17 mouse cellular contexts compared by ENCODE assay signal in the genomic region with DNA sequence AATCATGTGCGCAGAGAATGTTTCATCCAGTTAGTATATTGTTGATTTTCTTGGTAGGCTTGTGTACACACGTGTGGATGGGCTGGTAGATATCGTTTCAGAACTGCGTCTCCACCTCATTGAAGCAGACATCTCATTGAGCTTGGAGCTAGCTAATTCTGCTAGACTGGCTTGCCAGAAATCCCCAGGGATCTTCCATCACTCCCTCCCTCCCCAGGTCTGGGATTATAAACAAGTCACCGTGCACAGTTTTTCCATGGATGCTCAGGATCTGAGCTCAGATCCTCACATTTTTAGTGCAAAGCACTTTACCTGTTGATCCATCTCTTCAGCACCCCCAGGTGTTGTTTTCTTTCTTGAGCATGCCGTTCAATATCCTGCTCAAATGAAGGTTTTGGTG. TPM values are rescaled to one million over a fixed set of nuclear protein-coding genes. Genes with fewer than 3 reads are reported as not detected.
"Had no signal": no experiment of that assay in that cellular context is flagged by ENCODE, and none has a peak within 500 bp of the region (broad histone marks: within the 10 kb centered on the region; RNA-seq: fewer than 3 reads in every experiment).

No protein-coding gene starts in this region.

- H3K4me3 ChIP-seq: neural tube, embryonic 15.5 days; stomach, embryonic 15.5 days had no signal

- DNase-seq: retina, postnatal 1 day; right cerebral cortex, adult 18-20 months; right cerebral cortex, postnatal 14 days; right cerebral cortex, postnatal 25 days; right cerebral cortex, postnatal 4 days; spleen, adult 18-20 months; thymus, adult 18-20 months; thymus, adult 2 months; thymus, postnatal 14 days; thymus, postnatal 25 days; thymus, postnatal 36 days; thymus, postnatal 4 days had no signal

- H3K27ac ChIP-seq: neural tube, embryonic 15.5 days; stomach, embryonic 15.5 days; stomach, postnatal 0 days had no signal

- H3K27me3 ChIP-seq: neural tube, embryonic 15.5 days; stomach, embryonic 15.5 days had no signal

- H3K4me1 ChIP-seq: stomach, embryonic 15.5 days had no signal

RNA-seq across cellular contexts. Expression of a gene that starts 22.2 kb away (rescaled TPM):
- total RNA-seq: neutrophil, adult 5-6 weeks had no signal
- polyA plus RNA-seq: thymus, postnatal 0 days had no signal
